Mouse (Mus musculus): ENCODE data around the gene Zfand5.

DNA sequence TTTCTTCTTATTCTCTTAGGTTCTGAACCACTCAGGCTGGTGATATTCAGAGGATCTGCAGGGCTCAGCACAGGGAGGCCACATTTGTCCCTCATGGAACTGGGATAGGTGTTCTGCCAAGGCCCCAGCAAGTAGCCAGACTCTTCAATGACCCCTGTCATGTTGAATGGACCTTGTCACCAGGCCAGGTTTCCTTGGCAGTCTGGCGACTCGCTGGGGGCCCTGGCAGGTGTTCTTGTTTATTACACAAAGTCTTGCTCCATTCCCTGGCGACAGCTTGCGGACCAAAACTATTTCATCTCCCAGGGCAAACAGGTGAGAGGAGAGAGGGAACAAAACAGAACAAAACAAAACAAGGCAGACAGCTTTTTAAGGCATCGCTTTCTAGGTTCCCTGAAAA is 57.7 kb downstream of the Zfand5 start:
- TF ChIP-seq EP300 (IDR thresholded peaks at IDR 0.05), result no peak
- TF ChIP-seq CTCF (IDR thresholded peaks at IDR 0.05), result no peak
